Mouse (Mus musculus) spleen, adult 2 months (tissue): ENCODE data around the gene Mtg2. TPM values are rescaled to one million over a fixed set of nuclear protein-coding genes. Genes with fewer than 3 reads are reported as not detected.

Source experiments
- DNase-seq, 2 experiments: peaks; one replicate each; pipeline versions ENCODE4 v3.0.0 to v3.0.0-alpha.2; 2012 to 2021; ENCODE audit warnings: low spot score in 2 of 2, low read depth in 1 of 2
- H3K27ac ChIP-seq: fragments of 200-500 bp; 2 replicates; pipeline ENCODE4 v1.5.1; 2012; ENCODE audit warnings: low read length, inconsistent platforms; ENCODE audit not compliant: insufficient read depth
- H3K27me3 ChIP-seq: fragments of 200-500 bp; 2 replicates; pipeline ENCODE4 v1.6.1; 2012; ENCODE audit warnings: mild to moderate bottlenecking, moderate library complexity, low read length, inconsistent platforms; ENCODE audit not compliant: control insufficient read depth, insufficient read depth
- H3K36me3 ChIP-seq: fragments of 200-500 bp; 2 replicates; pipeline ENCODE4 v1.6.1; 2012; ENCODE audit warnings: mild to moderate bottlenecking, low read length, inconsistent platforms; ENCODE audit not compliant: control insufficient read depth, insufficient read depth
- H3K4me1 ChIP-seq: fragments of 200-500 bp; 2 replicates; pipeline ENCODE4 v1.6.1; 2011; ENCODE audit warnings: inconsistent platforms; ENCODE audit not compliant: control insufficient read depth, insufficient read depth, insufficient read length
- H3K4me3 ChIP-seq: fragments of 200-500 bp; 2 replicates; pipeline ENCODE4 v1.5.1; 2011; ENCODE audit warnings: mild to moderate bottlenecking, inconsistent platforms; ENCODE audit not compliant: insufficient read depth, insufficient read length; ENCODE audit errors: extremely low read depth
- CTCF ChIP-seq: fragments of 200-500 bp; IDR thresholded peaks from 2 replicates; pipeline ENCODE4 v1.5.1; 2011; ENCODE audit warnings: mild to moderate bottlenecking, inconsistent platforms; ENCODE audit not compliant: insufficient read depth, insufficient read length, insufficient replicate concordance; ENCODE audit errors: extremely low read depth
- POLR2A ChIP-seq: fragments of 200-500 bp; IDR thresholded peaks from 2 replicates; pipeline ENCODE4 v1.6.1; 2011; ENCODE audit warnings: low read depth, low read length, inconsistent platforms
- WGBS: fragments of 180-500 bp; shearing (Covaris S2); methylation state at CpG from one replicate; pipeline ENCODE4 v1.1.7; 2018; 5-methylcytosine and 5-hydroxymethylcytosine counted together
- polyA plus RNA-seq: library from polyadenylated mRNA; depleted of rRNA; stranded (reverse); fragments of >200 nt; gene quantifications from 2 replicates; pipeline ENCODE4 v1.2.3, GENCODE M21; 2012

The Mtg2 gene
- polyA plus RNA-seq, 1 experiment, result 13.9 TPM

- 89% methylated on average over 9 of the region's 9 CpGs for WGBS
These were observed 42.6 kb upstream of the Mtg2 start for GRCm38 (mm10) chr2:180027768-180028167.

GRCm38 (mm10) chr2:180031270-180031669, 39.1 kb upstream of the Mtg2 start:
- DNase-seq, result no peak
- Histone ChIP-seq H3K36me3 (peaks cover 38% of the 10 kb centered on the region), H3K27ac (no peak overlapping the region), H3K4me1 (peaks cover under 1% of the 10 kb centered on the region; the same call in 1 of the 2 replicates), H3K27me3 (no peaks in the 10 kb centered on the region), H3K4me3 (no peak overlapping the region)
- TF ChIP-seq POLR2A (no peak), CTCF (no peak)
- WGBS, result 88% methylated on average over 6 of the region's 6 CpGs

More at GRCm38 (mm10) chr2:180027768-180028167, 42.6 kb upstream of the Mtg2 start:
- no peak for TF ChIP-seq CTCF
- no peak for TF ChIP-seq POLR2A
- DNase-seq, result no peak
- Histone ChIP-seq H3K27me3 (no peaks in the 10 kb centered on the region), H3K36me3 (peaks cover 21% of the 10 kb centered on the region), H3K27ac (no peak overlapping the region), H3K4me3 (no peak overlapping the region), H3K4me1 (peaks cover 12% of the 10 kb centered on the region; the same call in 1 of the 2 replicates)

- no peak overlapping the region for H3K27ac ChIP-seq
- no peaks in the 10 kb centered on the region for H3K4me1 ChIP-seq
- H3K36me3 ChIP-seq, result peaks cover 44% of the 10 kb centered on the region
- TF ChIP-seq CTCF (no peak), POLR2A (no peak)
- H3K27me3 ChIP-seq, result no peaks in the 10 kb centered on the region
- no peak for DNase-seq
- no peak overlapping the region for H3K4me3 ChIP-seq
- WGBS, result 42% methylated on average over 3 of the region's 3 CpGs
These were observed 37.5 kb upstream of the Mtg2 start for GRCm38 (mm10) chr2:180032925-180033324.

GRCm38 (mm10) chr2:180033956-180034355, 36.4 kb upstream of the Mtg2 start:
- no peaks in the 10 kb centered on the region for H3K4me1 ChIP-seq
- H3K27ac ChIP-seq, result no peak overlapping the region
- 68% methylated on average over 3 of the region's 3 CpGs for WGBS
- H3K36me3 ChIP-seq, result peaks cover 48% of the 10 kb centered on the region
- H3K4me3 ChIP-seq, result no peak overlapping the region
- TF ChIP-seq POLR2A (no peak), CTCF (no peak)
- DNase-seq, result no peak
- no peaks in the 10 kb centered on the region for H3K27me3 ChIP-seq

GRCm38 (mm10) chr2:180034753-180035152, 35.6 kb upstream of the Mtg2 start:
- H3K4me1 ChIP-seq, result no peaks in the 10 kb centered on the region
- no peak for DNase-seq
- WGBS, result 77% methylated on average over 5 of the region's 5 CpGs
- no peak for TF ChIP-seq POLR2A
- TF ChIP-seq CTCF, result no peak
- no peak overlapping the region for H3K4me3 ChIP-seq
- no peaks in the 10 kb centered on the region for H3K27me3 ChIP-seq
- peaks cover 44% of the 10 kb centered on the region for H3K36me3 ChIP-seq
- no peak overlapping the region for H3K27ac ChIP-seq

- no peaks in the 10 kb centered on the region for H3K27me3 ChIP-seq
- DNase-seq, result no peak
- no peak overlapping the region for H3K27ac ChIP-seq
- TF ChIP-seq POLR2A (no peak), CTCF (no peak)
- no peak overlapping the region for H3K4me3 ChIP-seq
- peaks cover 12% of the 10 kb centered on the region for H3K4me1 ChIP-seq
- WGBS, result 43% methylated on average over 6 of the region's 6 CpGs
- H3K36me3 ChIP-seq, result peaks cover 20% of the 10 kb centered on the region
These were observed 30.0 kb upstream of the Mtg2 start for GRCm38 (mm10) chr2:180040406-180040805.

- H3K4me3 ChIP-seq, result peak overlapping the region; percentile 99
- no peaks in the 10 kb centered on the region for H3K27me3 ChIP-seq
- no peak for TF ChIP-seq CTCF
- no peak for TF ChIP-seq POLR2A
- DNase-seq, result peak; percentile 18 to 19
- peaks cover 12% of the 10 kb centered on the region for H3K4me1 ChIP-seq
- WGBS, result under 1% methylated on average over 66 of the region's 66 CpGs
- peak overlapping the region; percentile 91 for H3K27ac ChIP-seq
- H3K36me3 ChIP-seq, result peaks cover 15% of the 10 kb centered on the region
These were observed 28.7 kb upstream of the Mtg2 start for GRCm38 (mm10) chr2:180041577-180042255.
